Mouse (Mus musculus) stomach, embryonic 16.5 days (tissue): Measurements from ENCODE around the gene Sod2. TPM values are rescaled to one million over a fixed set of nuclear protein-coding genes. Genes with fewer than 3 reads are reported as not detected.
"Not testable (repeated sequence)": the region's sequence is repeated elsewhere in the genome, so short reads cannot be mapped to it uniquely, and the experiment has no call there.

Experiments used
- ATAC-seq: fragments of 200-750 bp; cut with Nextera tagmentation; 2 replicates; pipeline ENCODE4 v1.8.0; 2017; ENCODE audit warnings: moderate number of reproducible peaks, moderate TSS enrichment; ENCODE audit not compliant: insufficient read depth, low FRiP score
- H3K27ac ChIP-seq: fragments of 300-500 bp; sonication (generic); 2 replicates; pipeline ENCODE4 v1.5.1; 2014; ENCODE audit warnings: low read length
- H3K27me3 ChIP-seq: fragments of 300-500 bp; sonication (generic); 2 replicates; pipeline ENCODE4 v1.6.1; 2014; ENCODE audit warnings: low read length, control low read depth, mixed read lengths; ENCODE audit not compliant: control insufficient read depth, insufficient read depth
- H3K36me3 ChIP-seq: fragments of 300-500 bp; sonication (generic); 2 replicates; pipeline ENCODE4 v1.6.1; 2014; ENCODE audit warnings: low read length; ENCODE audit not compliant: control insufficient read depth, insufficient read depth
- H3K4me1 ChIP-seq: fragments of 300-500 bp; sonication (generic); 2 replicates; pipeline ENCODE4 v1.6.1; 2014; ENCODE audit warnings: low read length, control low read depth, mixed read lengths; ENCODE audit not compliant: control insufficient read depth, insufficient read depth
- H3K4me2 ChIP-seq: fragments of 300-500 bp; sonication (generic); 2 replicates; pipeline ENCODE4 v1.6.1; 2014; ENCODE audit warnings: low read depth, low read length, mixed read lengths
- H3K4me3 ChIP-seq: fragments of 300-500 bp; sonication (generic); replicated peaks from 2 replicates; pipeline ENCODE4 v1.5.1; 2014; ENCODE audit warnings: mild to moderate bottlenecking, low read length
- H3K9ac ChIP-seq: fragments of 300-500 bp; sonication (generic); 2 replicates; pipeline ENCODE4 v1.6.1; 2014; ENCODE audit warnings: low read length
- H3K9me3 ChIP-seq: fragments of 300-500 bp; sonication (generic); replicated peaks from 2 replicates; pipeline ENCODE4 v1.6.1; 2016; ENCODE audit warnings: low read length, control low read depth; ENCODE audit not compliant: control insufficient read depth
- WGBS: fragments of 180-500 bp; shearing (Covaris S2); extraction: QIAGEN DNeasy Blood & Tissue Kit; methylation state at CpG from one replicate; pipeline ENCODE4 v1.1.7; 2014; 5-methylcytosine and 5-hydroxymethylcytosine counted together
- polyA plus RNA-seq: library from polyadenylated mRNA; unstranded; fragments of >200 nt; fragmentation: Nextera tagmentation; extraction: Ambion mirVana; gene quantifications from 2 replicates; pipeline ENCODE4 v1.2.1, GENCODE M21; 2015

Gene Sod2
- polyA plus RNA-seq, 1 experiment from 2014 or later: 130 TPM

GRCm38 (mm10) chr17:12990567-12991145 is 16.0 kb upstream of the Sod2 start:
- Histone ChIP-seq H3K27me3 (no peaks in the 10 kb centered on the region), H3K9ac (peak overlapping the region; percentile 100), H3K27ac (peak overlapping the region; percentile 100), H3K36me3 (no peaks in the 10 kb centered on the region), H3K4me1 (peaks cover 11% of the 10 kb centered on the region), H3K9me3 (no peaks in the 10 kb centered on the region), H3K4me3 (peak overlapping the region; percentile 99), H3K4me2 (peak overlapping the region; percentile 93)
- ATAC-seq: no peak
- 44% methylated on average over 8 of the region's 8 CpGs for WGBS

- ATAC-seq: no peak
- peaks cover 11% of the 10 kb centered on the region for H3K4me1 ChIP-seq
- H3K27ac ChIP-seq: peak overlapping the region; percentile 100
- peak overlapping the region; percentile 99 for H3K4me3 ChIP-seq
- 2% methylated on average over 12 of the region's 12 CpGs for WGBS
- H3K9ac ChIP-seq: peak overlapping the region; percentile 100
- no peaks in the 10 kb centered on the region for H3K9me3 ChIP-seq
- no peaks in the 10 kb centered on the region for H3K27me3 ChIP-seq
- H3K36me3 ChIP-seq: no peaks in the 10 kb centered on the region
- H3K4me2 ChIP-seq: peak overlapping the region; percentile 93
Measured at GRCm38 (mm10) chr17:12991194-12991634, 15.4 kb upstream of the Sod2 start.

- Histone ChIP-seq H3K4me2 (peak overlapping the region; percentile 93), H3K4me3 (peak overlapping the region; percentile 99), H3K9ac (peak overlapping the region; percentile 100), H3K36me3 (no peaks in the 10 kb centered on the region), H3K27me3 (no peaks in the 10 kb centered on the region), H3K27ac (peak overlapping the region; percentile 100), H3K9me3 (no peaks in the 10 kb centered on the region), H3K4me1 (peaks cover 11% of the 10 kb centered on the region)
- peak; percentile 96 for ATAC-seq
- WGBS: under 1% methylated on average over 76 of the region's 84 CpGs
Measured at GRCm38 (mm10) chr17:12991635-12992358, 14.8 kb upstream of the Sod2 start.

GRCm38 (mm10) chr17:12992470-12992991 is 14.1 kb upstream of the Sod2 start:
- H3K27ac ChIP-seq: peak overlapping the region; percentile 100
- no peaks in the 10 kb centered on the region for H3K36me3 ChIP-seq
- peak; percentile 92 for ATAC-seq
- peak overlapping the region; percentile 100 for H3K9ac ChIP-seq
- peaks cover 11% of the 10 kb centered on the region for H3K4me1 ChIP-seq
- no peaks in the 10 kb centered on the region for H3K27me3 ChIP-seq
- under 1% methylated on average over 50 of the region's 51 CpGs for whole genome bisulfite sequencing
- H3K9me3 ChIP-seq: no peaks in the 10 kb centered on the region
- H3K4me2 ChIP-seq: peak overlapping the region; percentile 76
- peak overlapping the region; percentile 99 for H3K4me3 ChIP-seq

- H3K27ac ChIP-seq: peak within 1 kb of the TSS; percentile 100
- WGBS: 72% methylated on average over 1 of the region's 1 CpGs
- peak within 1 kb of the TSS; percentile 76 for H3K4me2 ChIP-seq
- peaks cover 7% of the 10 kb centered on the region; the same call in 1 of the 2 replicates for H3K4me1 ChIP-seq
- H3K9me3 ChIP-seq: no peaks in the 10 kb centered on the region
- H3K4me3 ChIP-seq: peak within 1 kb of the TSS; percentile 99
- H3K27me3 ChIP-seq: no peaks in the 10 kb centered on the region
- peak within 1 kb of the TSS; percentile 100 for H3K9ac ChIP-seq
- no peaks in the 10 kb centered on the region for H3K36me3 ChIP-seq
- ATAC-seq: no peak
Measured at GRCm38 (mm10) chr17:12994069-12994468, 12.6 kb upstream of the Sod2 start, which contains the start of gene Wtap. Gene Wtap, minus strand, starts transcription at chr17:12994169.

- no peak overlapping the region for H3K9ac ChIP-seq
- no peak overlapping the region for H3K4me2 ChIP-seq
- no peaks in the 10 kb centered on the region for H3K36me3 ChIP-seq
- H3K4me3 ChIP-seq: no peak overlapping the region
- 28% methylated on average over 3 of the region's 3 CpGs for WGBS
- no peaks in the 10 kb centered on the region for H3K4me1 ChIP-seq
- H3K27ac ChIP-seq: no peak overlapping the region
- H3K9me3 ChIP-seq: no peaks in the 10 kb centered on the region
- no peaks in the 10 kb centered on the region for H3K27me3 ChIP-seq
- no peak for ATAC-seq
Measured at GRCm38 (mm10) chr17:12996345-12996744, 10.3 kb upstream of the Sod2 start.

GRCm38 (mm10) chr17:12997890-12998289 is 8.8 kb upstream of the Sod2 start:
- Histone ChIP-seq H3K4me2 (no peak overlapping the region), H3K27ac (no peak overlapping the region)
- WGBS: 83% methylated on average over 5 of the region's 5 CpGs

GRCm38 (mm10) chr17:12999069-12999468 is 7.6 kb upstream of the Sod2 start:
- no peaks in the 10 kb centered on the region for H3K9me3 ChIP-seq
- no peaks in the 10 kb centered on the region for H3K27me3 ChIP-seq
- H3K4me2 ChIP-seq: no peak overlapping the region
- H3K27ac ChIP-seq: no peak overlapping the region
- H3K36me3 ChIP-seq: no peaks in the 10 kb centered on the region
- no peak overlapping the region for H3K9ac ChIP-seq
- no peak overlapping the region for H3K4me3 ChIP-seq
- H3K4me1 ChIP-seq: no peaks in the 10 kb centered on the region
- 78% methylated on average over 6 of the region's 6 CpGs for WGBS
- ATAC-seq: no peak

More at GRCm38 (mm10) chr17:12997890-12998289, 8.8 kb upstream of the Sod2 start:
- ATAC-seq: no peak
- Histone ChIP-seq H3K4me3 (no peak overlapping the region), H3K27me3 (no peaks in the 10 kb centered on the region), H3K9me3 (no peaks in the 10 kb centered on the region), H3K4me1 (no peaks in the 10 kb centered on the region), H3K36me3 (no peaks in the 10 kb centered on the region), H3K9ac (no peak overlapping the region)

- H3K27me3 ChIP-seq, ATAC-seq, H3K4me1 ChIP-seq, H3K27ac ChIP-seq, H3K9ac ChIP-seq, H3K36me3 ChIP-seq, H3K4me2 ChIP-seq, H3K4me3 ChIP-seq, H3K9me3 ChIP-seq: not testable (repeated sequence)
- 92% methylated on average over 5 of the region's 5 CpGs for WGBS
Measured at GRCm38 (mm10) chr17:13002243-13002642, 4.4 kb upstream of the Sod2 start.
